Mouse (Mus musculus) thymus, postnatal 10 days (tissue): ENCODE measurements around the gene Cdc25b.

Experiments used
- DNase-seq, 2 experiments: peaks; one replicate each; pipeline ENCODE4 v3.0.0; 2021; ENCODE audit warnings: low spot score in 2 of 2

The Cdc25b gene

GRCm38 (mm10) chr2:131190344-131191004 lies 3.7 kb downstream of the Cdc25b start:
- DNase-seq, result no peak

GRCm38 (mm10) chr2:131191005-131191390 lies 4.2 kb downstream of the Cdc25b start:
- DNase-seq, result no peak

GRCm38 (mm10) chr2:131196606-131197316 lies 10.0 kb downstream of the Cdc25b start:
- no peak for DNase-seq

GRCm38 (mm10) chr2:131200710-131201109 lies 14.0 kb downstream of the Cdc25b start:
- no peak for DNase-seq

- DNase-seq, result no peak
Observed at GRCm38 (mm10) chr2:131201262-131201661, 14.5 kb downstream of the Cdc25b start.

- DNase-seq, result no peak
Observed at GRCm38 (mm10) chr2:131203816-131204409, 17.2 kb downstream of the Cdc25b start.

GRCm38 (mm10) chr2:131204410-131204981 lies 17.7 kb downstream of the Cdc25b start:
- no peak for DNase-seq

- no peak for DNase-seq
Observed at GRCm38 (mm10) chr2:131205521-131206182, 18.9 kb downstream of the Cdc25b start.

- no peak for DNase-seq
Observed at GRCm38 (mm10) chr2:131206778-131207177, 20.0 kb downstream of the Cdc25b start, which contains the start of gene Ap5s1. Gene Ap5s1, plus strand, starts transcription at chr2:131207078.

- no peak for DNase-seq
Observed at GRCm38 (mm10) chr2:131208356-131208755, 21.6 kb downstream of the Cdc25b start.

- no peak for DNase-seq
Observed at GRCm38 (mm10) chr2:131209125-131209795, 22.5 kb downstream of the Cdc25b start.

GRCm38 (mm10) chr2:131209969-131210792 lies 23.4 kb downstream of the Cdc25b start:
- peak; percentile 84 to 88 for DNase-seq

GRCm38 (mm10) chr2:131211026-131211615 lies 24.4 kb downstream of the Cdc25b start:
- no peak for DNase-seq

GRCm38 (mm10) chr2:131213773-131214172 lies 27.0 kb downstream of the Cdc25b start:
- no peak for DNase-seq

GRCm38 (mm10) chr2:131215941-131216858 lies 29.5 kb downstream of the Cdc25b start:
- no peak for DNase-seq

GRCm38 (mm10) chr2:131220030-131220429 lies 33.3 kb downstream of the Cdc25b start:
- no peak for DNase-seq

- DNase-seq, result no peak
Observed at GRCm38 (mm10) chr2:131221853-131222515, 35.2 kb downstream of the Cdc25b start.

- no peak for DNase-seq
Observed at GRCm38 (mm10) chr2:131222562-131222961, 35.8 kb downstream of the Cdc25b start.
